In the genomic region with DNA sequence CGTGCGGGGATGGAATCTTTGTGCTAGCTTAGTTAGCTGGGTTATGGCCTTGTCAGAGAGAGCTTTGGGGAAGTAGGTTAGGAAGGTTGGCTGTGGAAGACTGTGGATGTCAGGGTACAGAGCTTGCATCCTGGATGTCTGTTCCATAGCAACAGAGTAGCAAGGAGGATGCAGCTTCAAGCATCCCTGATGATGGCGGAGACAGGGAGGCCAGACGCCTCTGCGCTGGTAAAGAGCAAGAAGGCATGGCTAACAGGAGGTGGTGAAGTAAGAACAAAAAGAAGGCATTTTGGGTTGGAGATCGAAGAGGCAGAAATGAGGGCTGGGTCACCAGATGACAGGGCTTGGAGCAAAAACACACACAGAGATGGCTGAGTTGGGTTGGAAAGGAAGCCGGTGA, we compare ENCODE assay signal across 25 mouse cellular contexts.
DNase-seq lines count a peak whose midpoint lies in the region; ATAC-seq and TF ChIP-seq lines count a peak whose summit lies in the region.
"Had no signal": no experiment of that assay in that cellular context is flagged by ENCODE, and none has a peak within 500 bp of the region (broad histone marks: within the 10 kb centered on the region; RNA-seq: fewer than 3 reads in every experiment).

No protein-coding gene starts in this region.

- H3K27ac ChIP-seq in kidney, embryonic 15.5 days: peak overlapping the region; percentile 37; the same call in 1 of the 2 replicates
- H3K27ac ChIP-seq in forebrain, embryonic 15.5 days (replicated peaks): no peak overlapping the region
- no peak overlapping the region for H3K27ac ChIP-seq in hindbrain, postnatal 0 days
- H3K27ac ChIP-seq: embryonic facial prominence, embryonic 13.5 days; left cerebral cortex, adult 2 months; limb, embryonic 12.5 days; liver, embryonic 12.5 days; stomach, embryonic 15.5 days had no signal

- DNase-seq in kidney, postnatal 36 days: no peak
- DNase-seq in WW6 (ENCODE audit: low read depth, low spot score): peak; percentile 14
- DNase-seq in hindbrain, postnatal 0 days (ENCODE audit: low spot score): no peak
- no peak for DNase-seq in cerebellum, postnatal 36 days
- no peak for DNase-seq in lung, postnatal 14 days
- no peak for DNase-seq in spleen, adult 18-20 months
- DNase-seq: adrenal gland, postnatal 10 days; cerebellum, adult 9-11 months; gastrocnemius, postnatal 25 days; kidney, adult 2 months; kidney, postnatal 25 days; lung, adult 2 months; lung, postnatal 36 days; right cerebral cortex, postnatal 25 days; thymus, adult 18-20 months; thymus, postnatal 4 days had no signal

- no peaks in the 10 kb centered on the region for H3K9me3 ChIP-seq in kidney, embryonic 15.5 days (replicated peaks)
- H3K9me3 ChIP-seq in forebrain, embryonic 15.5 days: no peaks in the 10 kb centered on the region
- H3K9me3 ChIP-seq in hindbrain, postnatal 0 days (ENCODE audit: low read length): no peaks in the 10 kb centered on the region
- H3K9me3 ChIP-seq: embryonic facial prominence, embryonic 13.5 days; liver, embryonic 12.5 days; stomach, embryonic 15.5 days had no signal

- H3K36me3 ChIP-seq in kidney, embryonic 15.5 days: no peaks in the 10 kb centered on the region
- no peaks in the 10 kb centered on the region for H3K36me3 ChIP-seq in forebrain, embryonic 15.5 days
- H3K36me3 ChIP-seq in hindbrain, postnatal 0 days (ENCODE audit: insufficient read depth, low read length): no peaks in the 10 kb centered on the region
- H3K36me3 ChIP-seq: embryonic facial prominence, embryonic 13.5 days; limb, embryonic 12.5 days; liver, embryonic 12.5 days; stomach, embryonic 15.5 days had no signal

- H3K27me3 ChIP-seq in kidney, embryonic 15.5 days: no peaks in the 10 kb centered on the region
- H3K27me3 ChIP-seq in forebrain, embryonic 15.5 days: peaks cover 81% of the 10 kb centered on the region
- H3K27me3 ChIP-seq in hindbrain, postnatal 0 days (ENCODE audit: insufficient read depth, low read length): no peaks in the 10 kb centered on the region
- H3K27me3 ChIP-seq: liver, embryonic 12.5 days; stomach, embryonic 15.5 days had no signal

- peaks cover 5% of the 10 kb centered on the region; the same call in 1 of the 2 replicates for H3K4me1 ChIP-seq in kidney, embryonic 15.5 days
- peaks cover 9% of the 10 kb centered on the region for H3K4me1 ChIP-seq in forebrain, embryonic 15.5 days
- no peaks in the 10 kb centered on the region for H3K4me1 ChIP-seq in hindbrain, postnatal 0 days (ENCODE audit: insufficient read depth, low read length)
- H3K4me1 ChIP-seq: embryonic facial prominence, embryonic 13.5 days; limb, embryonic 12.5 days; liver, embryonic 12.5 days; stomach, embryonic 15.5 days had no signal

- no peak for ATAC-seq in kidney, embryonic 15.5 days (replicated peaks; ENCODE audit: low FRiP score)
- peak; percentile 59; the same call in 1 of the 2 replicates for ATAC-seq in forebrain, embryonic 15.5 days (replicated peaks)
- ATAC-seq in hindbrain, postnatal 0 days: peak; percentile 49
- ATAC-seq: activated CD4-positive, CD25-positive, alpha-beta regulatory T cell, adult 4 months; liver, embryonic 12.5 days; Patski had no signal

- H3K9ac ChIP-seq in kidney, embryonic 15.5 days: no peak overlapping the region
- no peak overlapping the region for H3K9ac ChIP-seq in forebrain, embryonic 15.5 days (replicated peaks)
- no peak overlapping the region for H3K9ac ChIP-seq in hindbrain, postnatal 0 days (replicated peaks; ENCODE audit: low read length)
- H3K9ac ChIP-seq: embryonic facial prominence, embryonic 13.5 days; limb, embryonic 12.5 days; liver, embryonic 12.5 days; stomach, embryonic 15.5 days had no signal

- H3K4me2 ChIP-seq in kidney, embryonic 15.5 days: no peak overlapping the region
- no peak overlapping the region for H3K4me2 ChIP-seq in forebrain, embryonic 15.5 days (replicated peaks)
- no peak overlapping the region for H3K4me2 ChIP-seq in hindbrain, postnatal 0 days (ENCODE audit: low read depth, low read length)
- H3K4me2 ChIP-seq: embryonic facial prominence, embryonic 13.5 days; limb, embryonic 12.5 days; liver, embryonic 12.5 days; stomach, embryonic 15.5 days had no signal

- no peak overlapping the region for H3K4me3 ChIP-seq in kidney, embryonic 15.5 days (replicated peaks)
- H3K4me3 ChIP-seq in forebrain, embryonic 15.5 days: no peak overlapping the region
- no peak overlapping the region for H3K4me3 ChIP-seq in hindbrain, postnatal 0 days (ENCODE audit: low read length)
- H3K4me3 ChIP-seq: embryonic facial prominence, embryonic 13.5 days; left cerebral cortex, adult 2 months; limb, embryonic 12.5 days; liver, embryonic 12.5 days; stomach, embryonic 15.5 days had no signal

- no peak for TF ChIP-seq CTCF in hindbrain, postnatal 0 days (IDR thresholded peaks at IDR 0.05; ENCODE audit: low read depth)

- 53% methylated on average over 7 of the region's 7 CpGs for WGBS in kidney, embryonic 15.5 days
- WGBS in forebrain, embryonic 15.5 days: 28% methylated on average over 7 of the region's 7 CpGs
- WGBS in hindbrain, postnatal 0 days: 35% methylated on average over 7 of the region's 7 CpGs
